Mouse (Mus musculus) liver, embryonic 16.5 days (tissue): ENCODE results near the gene Mapk6. TPM values are rescaled to one million over a fixed set of nuclear protein-coding genes. Genes with fewer than 3 reads are reported as not detected.

ENCODE experiments used
- ATAC-seq: fragments of 200-750 bp; cut with Nextera tagmentation; 2 replicates; pipeline ENCODE4 v1.8.0; 2017; ENCODE audit warnings: low read depth, mild to moderate bottlenecking, moderate number of reproducible peaks, moderate library complexity
- H3K27ac ChIP-seq: fragments of 300-500 bp; sonication (generic); 2 replicates; pipeline ENCODE4 v1.5.1; 2014; ENCODE audit warnings: mild to moderate bottlenecking, low read length
- H3K27me3 ChIP-seq: fragments of 300-500 bp; sonication (generic); 2 replicates; pipeline ENCODE4 v1.6.1; 2014; ENCODE audit warnings: low read depth, low read length, mixed read lengths; ENCODE audit not compliant: control insufficient read depth, insufficient read depth
- H3K36me3 ChIP-seq: fragments of 300-500 bp; sonication (generic); 2 replicates; pipeline ENCODE4 v1.6.1; 2014; ENCODE audit warnings: mild to moderate bottlenecking; ENCODE audit not compliant: control insufficient read depth, insufficient read depth
- H3K4me1 ChIP-seq: fragments of 300-500 bp; sonication (generic); 2 replicates; pipeline ENCODE4 v1.6.1; 2014; ENCODE audit warnings: low read depth, low read length, mixed read lengths; ENCODE audit not compliant: control insufficient read depth
- H3K4me2 ChIP-seq: fragments of 300-500 bp; sonication (generic); 2 replicates; pipeline ENCODE4 v1.6.1; 2014; ENCODE audit warnings: low read depth, low read length, mixed read lengths
- H3K4me3 ChIP-seq: fragments of 300-500 bp; sonication (generic); 2 replicates; pipeline ENCODE4 v1.5.1; 2014; ENCODE audit warnings: low read depth, mild to moderate bottlenecking, low read length
- H3K9ac ChIP-seq: fragments of 300-500 bp; sonication (generic); 2 replicates; pipeline ENCODE4 v1.6.1; 2014; ENCODE audit warnings: low read depth, low read length
- H3K9me3 ChIP-seq: fragments of 300-500 bp; sonication (generic); replicated peaks from 2 replicates; pipeline ENCODE4 v1.6.1; 2016; ENCODE audit warnings: low read length; ENCODE audit not compliant: control insufficient read depth
- WGBS: fragments of 180-500 bp; shearing (Covaris S2); extraction: QIAGEN DNeasy Blood & Tissue Kit; methylation state at CpG from one replicate; pipeline ENCODE4 v1.1.7; 2014; ENCODE audit not compliant: insufficient replicate concordance; 5-methylcytosine and 5-hydroxymethylcytosine counted together
- polyA plus RNA-seq: library from polyadenylated mRNA; unstranded; fragments of >200 nt; fragmentation: Nextera tagmentation; extraction: Ambion mirVana; gene quantifications from 2 replicates; pipeline ENCODE4 v1.2.1, GENCODE M21; 2015

The Mapk6 gene
- polyA plus RNA-seq, 1 experiment from 2014 or later = 14.3 TPM

DNA sequence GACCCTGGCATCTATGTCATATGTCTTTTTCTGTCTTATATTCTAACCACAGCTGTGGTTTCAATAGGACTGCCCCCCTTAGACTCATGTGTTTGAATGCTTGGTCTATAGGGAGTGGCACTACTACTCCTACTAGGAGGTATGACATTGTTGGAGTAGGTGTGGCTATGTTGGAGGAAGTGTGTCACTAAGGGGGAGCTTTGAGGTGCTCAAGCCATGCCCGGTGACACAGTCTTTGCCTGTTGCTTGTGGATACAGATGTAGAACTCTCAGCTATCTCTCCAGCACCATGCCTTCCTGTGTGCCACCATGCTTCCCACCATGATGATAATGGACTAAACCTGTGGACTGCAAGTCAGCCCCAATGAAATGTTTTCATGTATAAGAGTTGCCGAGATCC, 19.2 kb upstream of the Mapk6 start:
- no peak overlapping the region for H3K4me2 ChIP-seq
- H3K9ac ChIP-seq = no peak overlapping the region
- H3K27me3 ChIP-seq = no peaks in the 10 kb centered on the region
- WGBS = 26% methylated on average over 2 of the region's 2 CpGs
- H3K4me1 ChIP-seq = no peaks in the 10 kb centered on the region; the same call in 1 of the 2 replicates
- no peaks in the 10 kb centered on the region for H3K9me3 ChIP-seq
- no peaks in the 10 kb centered on the region for H3K36me3 ChIP-seq
- no peak overlapping the region for H3K4me3 ChIP-seq
- no peak for ATAC-seq
- H3K27ac ChIP-seq = no peak overlapping the region

- Histone ChIP-seq H3K4me3 (no peak overlapping the region), H3K27ac (no peak overlapping the region), H3K4me1 (no peaks in the 10 kb centered on the region; the same call in 1 of the 2 replicates), H3K27me3 (no peaks in the 10 kb centered on the region), H3K36me3 (no peaks in the 10 kb centered on the region), H3K9me3 (no peaks in the 10 kb centered on the region), H3K4me2 (no peak overlapping the region), H3K9ac (no peak overlapping the region)
- ATAC-seq = no peak
- WGBS = 47% methylated on average over 2 of the region's 2 CpGs
Observed at GRCm38 (mm10) chr9:75428274-75428600, 18.4 kb upstream of the Mapk6 start.

GRCm38 (mm10) chr9:75427366-75428273, 17.8 kb upstream of the Mapk6 start:
- no peak overlapping the region for H3K4me3 ChIP-seq
- H3K9me3 ChIP-seq = no peaks in the 10 kb centered on the region
- no peaks in the 10 kb centered on the region; the same call in 1 of the 2 replicates for H3K4me1 ChIP-seq
- no peak overlapping the region for H3K4me2 ChIP-seq
- WGBS = 52% methylated on average over 9 of the region's 9 CpGs
- ATAC-seq = no peak
- no peak overlapping the region for H3K27ac ChIP-seq
- no peaks in the 10 kb centered on the region for H3K27me3 ChIP-seq
- H3K36me3 ChIP-seq = no peaks in the 10 kb centered on the region
- H3K9ac ChIP-seq = no peak overlapping the region

- 64% methylated on average over 7 of the region's 7 CpGs for WGBS
- Histone ChIP-seq H3K9me3 (no peaks in the 10 kb centered on the region), H3K4me2 (no peak overlapping the region), H3K9ac (no peak overlapping the region), H3K27ac (no peak overlapping the region), H3K36me3 (no peaks in the 10 kb centered on the region), H3K4me1 (no peaks in the 10 kb centered on the region), H3K27me3 (no peaks in the 10 kb centered on the region), H3K4me3 (no peak overlapping the region)
- no peak for ATAC-seq
Observed at GRCm38 (mm10) chr9:75425796-75426391, 16.1 kb upstream of the Mapk6 start.

- no peaks in the 10 kb centered on the region for H3K36me3 ChIP-seq
- WGBS = 62% methylated on average over 6 of the region's 6 CpGs
- H3K27me3 ChIP-seq = no peaks in the 10 kb centered on the region
- H3K4me1 ChIP-seq = no peaks in the 10 kb centered on the region
- no peak overlapping the region for H3K27ac ChIP-seq
- no peaks in the 10 kb centered on the region for H3K9me3 ChIP-seq
- H3K4me3 ChIP-seq = no peak overlapping the region
- no peak for ATAC-seq
- H3K9ac ChIP-seq = no peak overlapping the region
- no peak overlapping the region for H3K4me2 ChIP-seq
Observed at GRCm38 (mm10) chr9:75424358-75425150, 14.7 kb upstream of the Mapk6 start.

DNA sequence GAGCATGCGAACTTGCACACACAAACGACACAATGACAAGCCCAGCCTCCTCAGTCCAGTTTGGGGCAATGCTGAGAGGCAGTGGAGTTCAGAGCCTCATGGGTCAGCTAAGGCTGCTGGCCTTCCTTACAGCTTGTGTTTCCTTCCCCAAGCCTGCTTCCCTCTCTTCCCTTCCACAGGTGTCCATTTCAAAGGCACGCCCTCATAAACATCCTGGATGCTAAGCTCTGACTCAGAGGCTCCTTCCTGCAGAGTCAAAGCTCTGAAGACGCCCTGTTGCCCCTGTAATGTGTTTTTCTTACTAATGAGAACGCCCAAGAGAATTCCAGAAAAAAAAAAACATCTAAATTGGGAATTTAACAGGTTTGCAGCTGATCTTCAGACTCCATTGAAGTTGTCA, 13.9 kb upstream of the Mapk6 start:
- no peak for ATAC-seq
- Histone ChIP-seq H3K4me1 (no peaks in the 10 kb centered on the region), H3K4me2 (no peak overlapping the region), H3K4me3 (no peak overlapping the region), H3K9me3 (no peaks in the 10 kb centered on the region), H3K27me3 (no peaks in the 10 kb centered on the region), H3K27ac (no peak overlapping the region), H3K9ac (no peak overlapping the region), H3K36me3 (no peaks in the 10 kb centered on the region)
- 54% methylated on average over 5 of the region's 5 CpGs for WGBS

DNA sequence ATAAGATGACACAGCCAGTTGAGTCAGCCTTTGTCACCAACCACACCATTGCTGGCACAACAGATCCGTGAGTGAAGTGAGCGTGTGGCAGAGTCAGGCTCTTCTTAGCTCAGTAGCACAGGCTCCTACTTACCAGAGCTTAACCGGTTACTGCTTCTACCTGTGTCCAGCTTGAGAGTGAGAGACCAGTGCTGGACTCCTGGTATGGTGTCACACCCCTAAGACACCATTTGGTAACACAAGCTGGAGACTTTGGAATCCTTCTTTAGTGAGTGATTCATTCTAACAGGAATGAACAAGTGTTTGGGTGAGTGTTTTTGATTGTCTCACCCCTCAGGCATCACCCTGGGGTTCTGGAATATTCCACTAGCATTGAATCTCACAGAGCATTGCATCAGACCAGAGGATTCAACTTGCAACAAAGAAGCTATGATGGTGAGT, 12.5 kb upstream of the Mapk6 start:
- Histone ChIP-seq H3K9me3 (no peaks in the 10 kb centered on the region), H3K27ac (no peak overlapping the region), H3K4me1 (no peaks in the 10 kb centered on the region), H3K4me2 (no peak overlapping the region), H3K36me3 (no peaks in the 10 kb centered on the region), H3K9ac (no peak overlapping the region), H3K4me3 (no peak overlapping the region), H3K27me3 (no peaks in the 10 kb centered on the region)
- WGBS = 80% methylated on average over 3 of the region's 3 CpGs
- ATAC-seq = no peak

GRCm38 (mm10) chr9:75414204-75414603, 4.4 kb upstream of the Mapk6 start:
- no peaks in the 10 kb centered on the region for H3K36me3 ChIP-seq
- no peak overlapping the region for H3K4me3 ChIP-seq
- no peak for ATAC-seq
- no peak overlapping the region for H3K27ac ChIP-seq
- H3K4me1 ChIP-seq = peaks cover 14% of the 10 kb centered on the region
- H3K9ac ChIP-seq = no peak overlapping the region
- no peaks in the 10 kb centered on the region for H3K27me3 ChIP-seq
- no peaks in the 10 kb centered on the region for H3K9me3 ChIP-seq
- WGBS = 17% methylated on average over 5 of the region's 5 CpGs
- no peak overlapping the region for H3K4me2 ChIP-seq
